ENCODE assay signal across 14 mouse cellular contexts in the genomic region with DNA sequence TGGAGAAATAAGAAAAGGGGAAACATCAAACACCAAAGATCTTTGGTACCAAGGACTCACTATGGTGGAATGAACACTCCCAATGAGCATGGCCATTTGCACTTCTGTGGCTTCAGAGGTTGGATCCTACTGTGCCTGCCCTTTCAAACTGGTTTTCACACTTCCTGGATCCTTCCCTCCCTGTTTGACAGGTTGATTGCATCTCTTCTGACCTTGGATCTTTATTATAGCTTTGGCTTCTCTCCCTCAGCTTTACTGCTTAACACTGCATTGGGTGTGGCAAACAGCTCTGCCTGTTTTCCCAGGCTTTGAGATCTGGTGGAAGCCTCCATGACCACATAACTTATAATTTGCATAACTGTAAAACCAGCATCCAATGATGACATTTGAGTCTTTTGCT. TPM values are rescaled to one million over a fixed set of nuclear protein-coding genes. Genes with fewer than 3 reads are reported as not detected.
A peak's percentile ranks its signal among the peaks of the same experiment; 100 is the strongest.
DNase-seq lines count a peak whose midpoint lies in the region; ATAC-seq lines count a peak whose summit lies in the region.
"Had no signal": no experiment of that assay in that cellular context is flagged by ENCODE, and none has a peak within 500 bp of the region (broad histone marks: within the 10 kb centered on the region; RNA-seq: fewer than 3 reads in every experiment).

No protein-coding gene starts in this region.

- no peak overlapping the region for H3K27ac ChIP-seq in kidney, embryonic 14.5 days (ENCODE audit: low read depth, low read length)
- H3K27ac ChIP-seq: lung, embryonic 15.5 days had no signal

- ATAC-seq in CD4-positive, CD25-positive, alpha-beta regulatory T cell, adult 4 months = no peak
- ATAC-seq in kidney, embryonic 14.5 days (ENCODE audit: low FRiP score, low TSS enrichment) = no peak
- ATAC-seq: inflammation-experienced regulatory T-cells, adult 6 months had no signal

- DNase-seq in CD4-positive, CD25-positive, alpha-beta regulatory T cell, adult 2 months (ENCODE audit: low read depth, low spot score) = peak; percentile 12
- DNase-seq in kidney, postnatal 14 days = peak; percentile 6
- DNase-seq in urinary bladder, postnatal 25 days (ENCODE audit: low spot score) = peak; percentile 29
- no peak for DNase-seq in urinary bladder, postnatal 36 days (ENCODE audit: low spot score in 2 of 2)
- DNase-seq in left cerebral cortex, postnatal 36 days (ENCODE audit: low spot score in 2 of 2) = no peak
- no peak for DNase-seq in left cerebral cortex, adult 9 months (ENCODE audit: low spot score in 2 of 2)
- DNase-seq: cerebellum, adult 9-10 months; thymus, postnatal 14 days had no signal

- no peak overlapping the region for H3K9ac ChIP-seq in kidney, embryonic 14.5 days (ENCODE audit: low read depth, low read length)
- H3K9ac ChIP-seq: lung, embryonic 15.5 days had no signal

- no peak overlapping the region for H3K4me3 ChIP-seq in kidney, embryonic 14.5 days (ENCODE audit: low read length)
- H3K4me3 ChIP-seq: lung, embryonic 15.5 days had no signal

- intact Hi-C loops in left cerebral cortex, postnatal 36 days (cut with DNase I) = loop anchor here (5.0 kb wide), 1 partner anchor 82 kb away; no protein-coding TSS in a partner anchor

- H3K9me3 ChIP-seq in kidney, embryonic 14.5 days (ENCODE audit: control insufficient read depth, low read length) = peaks cover 26% of the 10 kb centered on the region

- H3K36me3 ChIP-seq in kidney, embryonic 14.5 days (ENCODE audit: control insufficient read depth, insufficient read depth, low read length) = no peaks in the 10 kb centered on the region
- H3K36me3 ChIP-seq: lung, embryonic 15.5 days had no signal

- no peaks in the 10 kb centered on the region for H3K27me3 ChIP-seq in kidney, embryonic 14.5 days (ENCODE audit: control insufficient read depth, insufficient read depth, low read length)
- H3K27me3 ChIP-seq: lung, embryonic 15.5 days had no signal

- no peaks in the 10 kb centered on the region for H3K4me1 ChIP-seq in kidney, embryonic 14.5 days (ENCODE audit: control insufficient read depth, insufficient read depth, low read length)
- H3K4me1 ChIP-seq: lung, embryonic 15.5 days had no signal

- no peak overlapping the region for H3K4me2 ChIP-seq in kidney, embryonic 14.5 days (replicated peaks; ENCODE audit: low read depth, low read length)
- H3K4me2 ChIP-seq: lung, embryonic 15.5 days had no signal

RNA-seq across cellular contexts. Expression of a gene that starts 6.5 kb away (rescaled TPM):
- polyA plus RNA-seq in CD4-positive, CD25-positive, alpha-beta regulatory T cell, adult 4 months (2017; shearing (Covaris generic)) = 1 to 10 TPM; 1.4 to 1.6 TPM
- polyA plus RNA-seq in kidney, embryonic 14.5 days (2014; fragmentation: Nextera tagmentation; extraction: Ambion mirVana) = 1.4 TPM in 2 replicates
- total RNA-seq in left cerebral cortex, postnatal 36 days (2021) = under 1 TPM in 1 of 2 experiments, not detected in 1; 0.07 TPM

RNA-seq across cellular contexts. Expression of a gene that starts 8.6 kb away (rescaled TPM):
- not detected for polyA plus RNA-seq in CD4-positive, CD25-positive, alpha-beta regulatory T cell, adult 4 months (2017; shearing (Covaris generic))
- 0.30 and 0.61 TPM in 2 replicates for polyA plus RNA-seq in kidney, embryonic 14.5 days (2014; fragmentation: Nextera tagmentation; extraction: Ambion mirVana)
- total RNA-seq in left cerebral cortex, postnatal 36 days (2021) = under 1 TPM in 1 of 2 experiments, not detected in 1; 0.18 TPM
- total RNA-seq: left cerebral cortex, postnatal 10 days had no signal
- polyA plus RNA-seq: inflammation-experienced regulatory T-cells, adult 6 months had no signal

RNA-seq across cellular contexts. Expression of a gene that starts 14.8 kb away (rescaled TPM):
- under 1 TPM; 0.63 to 0.73 TPM for polyA plus RNA-seq in CD4-positive, CD25-positive, alpha-beta regulatory T cell, adult 4 months (2017; shearing (Covaris generic))
- polyA plus RNA-seq in kidney, embryonic 14.5 days (2014; fragmentation: Nextera tagmentation; extraction: Ambion mirVana) = 9.6 and 12.7 TPM in 2 replicates
- 1 to 10 TPM; 2.2 to 2.5 TPM for total RNA-seq in left cerebral cortex, postnatal 36 days (2021)

RNA-seq across cellular contexts. Expression of a gene that starts 19.9 kb away (rescaled TPM):
- polyA plus RNA-seq in CD4-positive, CD25-positive, alpha-beta regulatory T cell, adult 4 months (2017; shearing (Covaris generic)) = not detected
- 1.5 and 7.3 TPM in 2 replicates for polyA plus RNA-seq in kidney, embryonic 14.5 days (2014; fragmentation: Nextera tagmentation; extraction: Ambion mirVana)
- not detected for total RNA-seq in left cerebral cortex, postnatal 36 days (2021)
- polyA plus RNA-seq: heart, embryonic 16.5 days; inflammation-experienced regulatory T-cells, adult 6 months had no signal

RNA-seq across cellular contexts. Expression of a gene that starts 54.5 kb away (rescaled TPM):
- polyA plus RNA-seq in CD4-positive, CD25-positive, alpha-beta regulatory T cell, adult 4 months (2017; shearing (Covaris generic)) = not detected
- not detected in 2 replicates for polyA plus RNA-seq in kidney, embryonic 14.5 days (2014; fragmentation: Nextera tagmentation; extraction: Ambion mirVana)
- not detected for total RNA-seq in left cerebral cortex, postnatal 36 days (2021)
- total RNA-seq: left cerebral cortex, postnatal 10 days had no signal
- polyA plus RNA-seq: heart, embryonic 16.5 days; inflammation-experienced regulatory T-cells, adult 6 months; lung, embryonic 15.5 days had no signal

Comparison
In these comparisons a context has a peak if more than half of its experiments do, and no peak if none do; other contexts are left out.
1. DNase-seq: peak in CD4-positive, CD25-positive, alpha-beta regulatory T cell, adult 2 months (single experiment), kidney, postnatal 14 days (single experiment) and urinary bladder, postnatal 25 days (single experiment); none in urinary bladder, postnatal 36 days (0 of 2), left cerebral cortex, postnatal 36 days (0 of 2) and left cerebral cortex, adult 9 months (0 of 2).